Comparison of ENCODE assay signal across 7 mouse cellular contexts in the genomic region with DNA sequence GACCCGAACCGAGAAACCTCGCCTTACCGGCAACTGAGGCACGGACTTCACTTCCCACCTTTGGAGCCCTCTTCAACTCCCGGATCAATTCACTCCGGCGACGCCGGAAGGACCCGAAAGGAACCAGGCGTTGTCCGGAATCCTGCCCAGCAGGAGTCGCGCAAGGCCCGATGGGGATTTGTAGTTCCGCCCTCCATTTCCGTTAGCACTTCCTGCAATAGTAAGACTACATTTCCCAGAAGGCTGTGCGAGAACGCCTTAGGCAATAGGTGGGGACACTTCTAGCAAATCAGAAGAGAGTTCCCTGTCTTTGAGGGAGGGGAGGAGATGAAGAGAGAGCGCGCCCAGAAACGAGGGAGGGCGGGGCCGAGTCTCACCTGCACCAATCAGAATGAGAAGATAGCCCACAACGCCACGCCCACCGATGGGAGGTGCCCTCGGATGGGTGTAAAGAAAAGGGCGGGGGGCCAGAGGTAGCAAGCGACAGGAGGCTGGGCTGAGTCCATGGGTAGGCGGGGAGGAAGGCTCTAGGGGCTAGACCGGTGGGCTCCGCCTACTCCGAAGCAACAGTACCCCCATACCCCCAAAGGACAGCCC. TPM values are rescaled to one million over a fixed set of nuclear protein-coding genes. Genes with fewer than 3 reads are reported as not detected.
DNase-seq lines count a peak whose midpoint lies in the region; ATAC-seq and TF ChIP-seq lines count a peak whose summit lies in the region.

A gene (minus strand): TSS at position 162 of the 597 bp plus-strand sequence.

- H3K4me1 ChIP-seq in embryonic facial prominence, embryonic 10.5 days: peaks cover 10% of the 10 kb centered on the region
- H3K4me1 ChIP-seq in intestine, postnatal 0 days (replicated peaks; ENCODE audit: control insufficient read depth, insufficient read depth, low read length): peaks cover 3% of the 10 kb centered on the region; the same call in 1 of the 2 replicates
- peaks cover 7% of the 10 kb centered on the region for H3K4me1 ChIP-seq in midbrain, embryonic 12.5 days
- H3K4me1 ChIP-seq in small intestine, adult 2 months (ENCODE audit: control insufficient read depth, insufficient read depth, insufficient read length, low read length): peaks cover 2% of the 10 kb centered on the region; the same call in 1 of the 2 replicates

- H3K36me3 ChIP-seq in embryonic facial prominence, embryonic 10.5 days (replicated peaks): no peaks in the 10 kb centered on the region
- no peaks in the 10 kb centered on the region for H3K36me3 ChIP-seq in intestine, postnatal 0 days (ENCODE audit: control insufficient read depth, insufficient read depth)
- no peaks in the 10 kb centered on the region for H3K36me3 ChIP-seq in midbrain, embryonic 12.5 days
- H3K36me3 ChIP-seq in small intestine, adult 2 months (ENCODE audit: control insufficient read depth, insufficient read depth, low read length): no peaks in the 10 kb centered on the region

- peak; percentile 66 for TF ChIP-seq POLR2A in small intestine, adult 2 months (IDR thresholded peaks at IDR 0.05; ENCODE audit: low read depth, low read length)

- DNase-seq in adrenal gland, postnatal 10 days: peak; percentile 99
- DNase-seq in embryonic facial prominence, embryonic 10.5 days (ENCODE audit: low spot score): peak; percentile 99
- peak; percentile 99 for DNase-seq in gonadal fat pad, adult 2 months (ENCODE audit: low read depth)
- peak; percentile 100 for DNase-seq in left cerebral cortex, postnatal 4 days

- ATAC-seq in intestine, postnatal 0 days: peak; percentile 98
- peak; percentile 96 for ATAC-seq in midbrain, embryonic 12.5 days (ENCODE audit: low FRiP score, low read depth)

- H3K4me2 ChIP-seq in intestine, postnatal 0 days (replicated peaks; ENCODE audit: low read depth): peak within 1 kb of the TSS; percentile 83
- H3K4me2 ChIP-seq in midbrain, embryonic 12.5 days (replicated peaks): peak within 1 kb of the TSS; percentile 70

- under 1% methylated on average over 35 of the region's 35 CpGs for WGBS in embryonic facial prominence, embryonic 10.5 days
- under 1% methylated on average over 35 of the region's 35 CpGs for WGBS in intestine, postnatal 0 days
- WGBS in midbrain, embryonic 12.5 days: under 1% methylated on average over 35 of the region's 35 CpGs
- WGBS in small intestine, adult 2 months: under 1% methylated on average over 35 of the region's 35 CpGs

- H3K9ac ChIP-seq in intestine, postnatal 0 days (ENCODE audit: low read depth, low read length): peak within 1 kb of the TSS; percentile 92
- H3K9ac ChIP-seq in midbrain, embryonic 12.5 days (replicated peaks): peak within 1 kb of the TSS; percentile 93

- intact Hi-C loops in left cerebral cortex, postnatal 4 days (cut with DNase I): loop anchor here (10.0 kb wide), 1 partner anchor 168 kb away; no protein-coding TSS in a partner anchor

- H3K27me3 ChIP-seq in embryonic facial prominence, embryonic 10.5 days (replicated peaks; ENCODE audit: low read depth, poor library complexity, severe bottlenecking): no peaks in the 10 kb centered on the region
- H3K27me3 ChIP-seq in intestine, postnatal 0 days (replicated peaks; ENCODE audit: control insufficient read depth, insufficient read depth, low read length): no peaks in the 10 kb centered on the region
- H3K27me3 ChIP-seq in midbrain, embryonic 12.5 days: no peaks in the 10 kb centered on the region
- no peaks in the 10 kb centered on the region for H3K27me3 ChIP-seq in small intestine, adult 2 months (ENCODE audit: control insufficient read depth, insufficient read depth, low read length)

- H3K9me3 ChIP-seq in embryonic facial prominence, embryonic 10.5 days: no peaks in the 10 kb centered on the region
- H3K9me3 ChIP-seq in intestine, postnatal 0 days (ENCODE audit: control insufficient read depth): no peaks in the 10 kb centered on the region
- no peaks in the 10 kb centered on the region for H3K9me3 ChIP-seq in midbrain, embryonic 12.5 days

- peak within 1 kb of the TSS; percentile 96 for H3K4me3 ChIP-seq in embryonic facial prominence, embryonic 10.5 days
- peak within 1 kb of the TSS; percentile 98 for H3K4me3 ChIP-seq in intestine, postnatal 0 days (ENCODE audit: low read depth, low read length)
- H3K4me3 ChIP-seq in midbrain, embryonic 12.5 days: peak within 1 kb of the TSS; percentile 96
- H3K4me3 ChIP-seq in small intestine, adult 2 months (ENCODE audit: low read depth, low read length): peak within 1 kb of the TSS; percentile 67

- peak; percentile 57 for TF ChIP-seq CTCF in intestine, postnatal 0 days (IDR thresholded peaks at IDR 0.05; ENCODE audit: low read depth)
- no peak for TF ChIP-seq CTCF in small intestine, adult 2 months (IDR thresholded peaks at IDR 0.05; ENCODE audit: extremely low read depth, insufficient read length, insufficient replicate concordance, low read depth, low read length)

- peak within 1 kb of the TSS; percentile 91 for H3K27ac ChIP-seq in embryonic facial prominence, embryonic 10.5 days (replicated peaks)
- H3K27ac ChIP-seq in intestine, postnatal 0 days (ENCODE audit: low read depth, low read length): peak within 1 kb of the TSS; percentile 91
- H3K27ac ChIP-seq in midbrain, embryonic 12.5 days (replicated peaks): peak within 1 kb of the TSS; percentile 85
- peak within 1 kb of the TSS; percentile 61 for H3K27ac ChIP-seq in small intestine, adult 2 months (ENCODE audit: insufficient read depth, low read depth, low read length)

RNA-seq across cellular contexts. Expression of the gene that starts here (rescaled TPM):
- total RNA-seq in adrenal gland, postnatal 10 days (2021): 10 to 100 TPM; 62.5 to 73.1 TPM
- polyA plus RNA-seq in embryonic facial prominence, embryonic 10.5 days (2016; fragmentation: Nextera tagmentation; extraction: Ambion mirVana): 77.2 and 82.3 TPM in 2 replicates
- polyA plus RNA-seq in gonadal fat pad, adult 2 months (2012; rRNA removed): 8.0 and 9.5 TPM in 2 replicates
- 107 and 108 TPM in 2 replicates for polyA plus RNA-seq in intestine, postnatal 0 days (2015; fragmentation: Nextera tagmentation; extraction: Ambion mirVana)
- total RNA-seq in left cerebral cortex, postnatal 4 days (2021): 10 to 100 TPM; 60.2 to 62.6 TPM
- polyA plus RNA-seq in midbrain, embryonic 12.5 days (2016; fragmentation: Nextera tagmentation; extraction: Ambion mirVana): 87.7 and 95.9 TPM in 2 replicates
- polyA plus RNA-seq in small intestine, adult 2 months (2012; rRNA removed): 0.25 and 0.47 TPM in 2 replicates

Comparison
In these comparisons a context has a peak if more than half of its experiments do, and no peak if none do; other contexts are left out.
1. Peak in every context shown above with its lines: DNase-seq, ATAC-seq, H3K4me3 ChIP-seq and H3K27ac ChIP-seq.